Mouse (Mus musculus): ENCODE data around the gene Sbk3. TPM values are rescaled to one million over a fixed set of nuclear protein-coding genes. Genes with fewer than 3 reads are reported as not detected.
A peak's percentile ranks its signal among the peaks of the same experiment; 100 is the strongest.
"Not testable (repeated sequence)": the region's sequence is repeated elsewhere in the genome, so short reads cannot be mapped to it uniquely, and the experiment has no call there.

Gene Sbk3
- 0.12 and 0.55 TPM in 2 replicates for polyA plus RNA-seq (2015; fragmentation: Nextera tagmentation; extraction: Ambion mirVana)

GRCm38 (mm10) chr7:4971068-4971467 is at the start of gene Sbk3:
TSS of gene Sbk3 (minus strand) at chr7:4971168.
- Histone ChIP-seq H3K4me3 (no peak within 1 kb of the TSS), H3K27ac (replicated peaks) (peak within 1 kb of the TSS; percentile 54), H3K27me3 (replicated peaks) (peaks cover 3% of the 10 kb centered on the region; the same call in 1 of the 2 replicates), H3K9ac (peak within 1 kb of the TSS; percentile 28), H3K9me3 (no peaks in the 10 kb centered on the region), H3K4me1 (peaks cover 14% of the 10 kb centered on the region), H3K4me2 (no peak within 1 kb of the TSS), H3K36me3 (no peaks in the 10 kb centered on the region)
- ATAC-seq (ENCODE audit: extremely low read depth, insufficient number of reproducible peaks, low FRiP score, low TSS enrichment): no peak
- 28% methylated on average over 6 of the region's 6 CpGs for WGBS

GRCm38 (mm10) chr7:5020685-5021084 is 49.7 kb upstream of the Sbk3 start:
- Histone ChIP-seq H3K9ac (peak overlapping the region; percentile 96), H3K4me3 (peak overlapping the region; percentile 77), H3K4me1 (peaks cover 39% of the 10 kb centered on the region), H3K4me2 (peak overlapping the region; percentile 91), H3K27me3 (replicated peaks) (no peaks in the 10 kb centered on the region), H3K36me3 (peaks cover 57% of the 10 kb centered on the region), H3K9me3 (no peaks in the 10 kb centered on the region), H3K27ac (replicated peaks) (peak overlapping the region; percentile 95)
- WGBS: under 1% methylated on average over 10 of the region's 15 CpGs
- ATAC-seq (ENCODE audit: extremely low read depth, insufficient number of reproducible peaks, low FRiP score, low TSS enrichment): peak; percentile 3

GRCm38 (mm10) chr7:5020000-5020681 is 49.2 kb upstream of the Sbk3 start, which contains the start of the genes Zfp865 and Ccdc106:
TSS of gene Zfp865 (plus strand) at chr7:5020376.
TSS of gene Ccdc106 (plus strand) at chr7:5020553.
- ATAC-seq (ENCODE audit: extremely low read depth, insufficient number of reproducible peaks, low FRiP score, low TSS enrichment): peak; percentile 85
- Histone ChIP-seq H3K4me3 (peak within 1 kb of the TSS; percentile 77), H3K4me1 (peaks cover 39% of the 10 kb centered on the region), H3K9me3 (no peaks in the 10 kb centered on the region), H3K27me3 (replicated peaks) (no peaks in the 10 kb centered on the region), H3K27ac (replicated peaks) (peak within 1 kb of the TSS; percentile 95), H3K36me3 (peaks cover 52% of the 10 kb centered on the region), H3K4me2 (peak within 1 kb of the TSS; percentile 91), H3K9ac (peak within 1 kb of the TSS; percentile 96)
- WGBS: under 1% methylated on average over 44 of the region's 49 CpGs

GRCm38 (mm10) chr7:5019576-5019975 is 48.6 kb upstream of the Sbk3 start:
- WGBS: 28% methylated on average over 8 of the region's 8 CpGs
- Histone ChIP-seq H3K4me2 (peak overlapping the region; percentile 91), H3K4me1 (peaks cover 39% of the 10 kb centered on the region), H3K4me3 (peak overlapping the region; percentile 77), H3K9ac (peak overlapping the region; percentile 75), H3K36me3 (peaks cover 46% of the 10 kb centered on the region), H3K27ac (replicated peaks) (peak overlapping the region; percentile 95)
- not testable (repeated sequence) for ATAC-seq (ENCODE audit: extremely low read depth, insufficient number of reproducible peaks, low FRiP score, low TSS enrichment); H3K27me3 ChIP-seq (replicated peaks); H3K9me3 ChIP-seq

- Histone ChIP-seq H3K9ac (no peak overlapping the region), H3K36me3 (peaks cover 31% of the 10 kb centered on the region), H3K4me3 (no peak overlapping the region), H3K4me1 (peaks cover 37% of the 10 kb centered on the region), H3K9me3 (no peaks in the 10 kb centered on the region), H3K27ac (replicated peaks) (no peak overlapping the region), H3K27me3 (replicated peaks) (no peaks in the 10 kb centered on the region), H3K4me2 (no peak overlapping the region)
- WGBS: 94% methylated on average over 21 of the region's 21 CpGs
- ATAC-seq (ENCODE audit: extremely low read depth, insufficient number of reproducible peaks, low FRiP score, low TSS enrichment): no peak
Observed at GRCm38 (mm10) chr7:5017931-5018330, 47.0 kb upstream of the Sbk3 start.

GRCm38 (mm10) chr7:5017352-5017751 is 46.4 kb upstream of the Sbk3 start:
- no peak overlapping the region for H3K4me2 ChIP-seq
- H3K36me3 ChIP-seq: peaks cover 31% of the 10 kb centered on the region
- H3K4me1 ChIP-seq: peaks cover 35% of the 10 kb centered on the region
- H3K27ac ChIP-seq (replicated peaks): no peak overlapping the region
- 85% methylated on average over 16 of the region's 16 CpGs for WGBS
- no peak for ATAC-seq (ENCODE audit: extremely low read depth, insufficient number of reproducible peaks, low FRiP score, low TSS enrichment)
- no peaks in the 10 kb centered on the region for H3K9me3 ChIP-seq
- H3K9ac ChIP-seq: no peak overlapping the region
- no peaks in the 10 kb centered on the region for H3K27me3 ChIP-seq (replicated peaks)
- H3K4me3 ChIP-seq: no peak overlapping the region

- H3K27ac ChIP-seq (replicated peaks): no peak overlapping the region
- peaks cover 31% of the 10 kb centered on the region for H3K36me3 ChIP-seq
- WGBS: 92% methylated on average over 2 of the region's 2 CpGs
- H3K4me2 ChIP-seq: no peak overlapping the region
- no peak overlapping the region for H3K9ac ChIP-seq
- no peaks in the 10 kb centered on the region for H3K9me3 ChIP-seq
- H3K4me1 ChIP-seq: peaks cover 32% of the 10 kb centered on the region
- ATAC-seq (ENCODE audit: extremely low read depth, insufficient number of reproducible peaks, low FRiP score, low TSS enrichment): no peak
- H3K4me3 ChIP-seq: no peak overlapping the region
- H3K27me3 ChIP-seq (replicated peaks): no peaks in the 10 kb centered on the region
Observed at GRCm38 (mm10) chr7:5016920-5017319, 46.0 kb upstream of the Sbk3 start.

GRCm38 (mm10) chr7:5016057-5016456 is 45.1 kb upstream of the Sbk3 start:
- no peaks in the 10 kb centered on the region for H3K9me3 ChIP-seq
- WGBS: 65% methylated on average over 3 of the region's 3 CpGs
- no peaks in the 10 kb centered on the region for H3K27me3 ChIP-seq (replicated peaks)
- peaks cover 24% of the 10 kb centered on the region for H3K4me1 ChIP-seq
- peak overlapping the region; percentile 99 for H3K27ac ChIP-seq (replicated peaks)
- peak overlapping the region; percentile 82 for H3K9ac ChIP-seq
- peak overlapping the region; percentile 75 for H3K4me3 ChIP-seq
- H3K4me2 ChIP-seq: peak overlapping the region; percentile 79
- no peak for ATAC-seq (ENCODE audit: extremely low read depth, insufficient number of reproducible peaks, low FRiP score, low TSS enrichment)
- H3K36me3 ChIP-seq: peaks cover 35% of the 10 kb centered on the region

- ATAC-seq (ENCODE audit: extremely low read depth, insufficient number of reproducible peaks, low FRiP score, low TSS enrichment): peak; percentile 74
- H3K4me2 ChIP-seq: peak within 1 kb of the TSS; percentile 79
- under 1% methylated on average over 57 of the region's 76 CpGs for WGBS
- H3K36me3 ChIP-seq: peaks cover 42% of the 10 kb centered on the region
- no peaks in the 10 kb centered on the region for H3K9me3 ChIP-seq
- peak within 1 kb of the TSS; percentile 75 for H3K4me3 ChIP-seq
- peak within 1 kb of the TSS; percentile 94 for H3K9ac ChIP-seq
- no peaks in the 10 kb centered on the region for H3K27me3 ChIP-seq (replicated peaks)
- H3K4me1 ChIP-seq: peaks cover 20% of the 10 kb centered on the region
- H3K27ac ChIP-seq (replicated peaks): peak within 1 kb of the TSS; percentile 99
Observed at GRCm38 (mm10) chr7:5015118-5016001, 44.4 kb upstream of the Sbk3 start, which contains the start of gene Gm44973. TSS of gene Gm44973 (plus strand) at chr7:5015496.

GRCm38 (mm10) chr7:5014251-5015117 is 43.5 kb upstream of the Sbk3 start, which contains the start of the genes Zfp524 and Fiz1:
TSS of gene Zfp524 (plus strand) at chr7:5014415.
TSS of gene Fiz1 (minus strand) at chr7:5014697.
- peaks cover 18% of the 10 kb centered on the region for H3K4me1 ChIP-seq
- WGBS: 0% methylated on average over 42 of the region's 42 CpGs

More at GRCm38 (mm10) chr7:5014251-5015117, 43.5 kb upstream of the Sbk3 start, which contains the start of the genes Zfp524 and Fiz1:
- Histone ChIP-seq H3K36me3 (peaks cover 50% of the 10 kb centered on the region), H3K27ac (replicated peaks) (peak within 1 kb of the TSS; percentile 99), H3K9ac (peak within 1 kb of the TSS; percentile 94), H3K27me3 (replicated peaks) (no peaks in the 10 kb centered on the region), H3K9me3 (no peaks in the 10 kb centered on the region), H3K4me3 (peak within 1 kb of the TSS; percentile 75), H3K4me2 (peak within 1 kb of the TSS; percentile 79)
- ATAC-seq (ENCODE audit: extremely low read depth, insufficient number of reproducible peaks, low FRiP score, low TSS enrichment): peak; percentile 79
